Mouse (Mus musculus): ENCODE measurements at regions not wholly inside any gene's neighbourhood (a gene's known extent, or its start where the extent isn't known, plus 50 kb on each side); places are given as distances from the start of the nearest gene placed in this dataset.

DNA sequence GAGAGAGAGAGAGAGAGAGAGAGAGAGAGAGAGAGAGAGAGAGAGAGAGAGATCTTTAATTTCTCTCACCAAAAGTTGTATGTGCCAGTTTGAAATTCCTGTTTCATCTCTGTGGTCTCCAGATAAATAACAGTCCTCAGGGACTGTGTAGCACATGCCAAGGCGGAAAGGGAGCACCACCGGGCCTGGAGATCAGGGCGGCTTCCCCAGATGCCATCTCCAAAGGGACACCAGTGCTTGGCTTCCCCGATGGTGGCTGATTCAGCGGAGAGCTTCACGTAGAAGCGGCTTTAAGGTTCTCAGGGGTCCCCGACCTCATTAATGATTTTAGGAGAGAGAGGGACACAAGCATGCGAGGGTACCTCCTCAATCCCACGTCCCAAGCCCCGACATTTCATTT lies 272.1 kb upstream of the Atp11b start:
- Histone ChIP-seq H3K27me3 (ENCODE audit: control insufficient read depth, insufficient read depth, low read length) (no peaks in the 10 kb centered on the region), H3K4me1 (ENCODE audit: control insufficient read depth, insufficient read depth, low read length) (no peaks in the 10 kb centered on the region), H3K4me3 (replicated peaks; ENCODE audit: insufficient read depth, low read depth, low read length) (no peak overlapping the region), H3K27ac (ENCODE audit: insufficient read depth, low read length) (no peak overlapping the region)
- DNase-seq = peak in 1 of 2 experiments; percentile 5
- 6% methylated on average over 11 of the region's 11 CpGs for WGBS
- TF ChIP-seq CTCF (IDR thresholded peaks at IDR 0.05; ENCODE audit: borderline replicate concordance, insufficient read depth, low read depth, low read length) (no peak), POLR2A (IDR thresholded peaks at IDR 0.05; ENCODE audit: borderline replicate concordance, insufficient read depth, low read length) (no peak)

DNA sequence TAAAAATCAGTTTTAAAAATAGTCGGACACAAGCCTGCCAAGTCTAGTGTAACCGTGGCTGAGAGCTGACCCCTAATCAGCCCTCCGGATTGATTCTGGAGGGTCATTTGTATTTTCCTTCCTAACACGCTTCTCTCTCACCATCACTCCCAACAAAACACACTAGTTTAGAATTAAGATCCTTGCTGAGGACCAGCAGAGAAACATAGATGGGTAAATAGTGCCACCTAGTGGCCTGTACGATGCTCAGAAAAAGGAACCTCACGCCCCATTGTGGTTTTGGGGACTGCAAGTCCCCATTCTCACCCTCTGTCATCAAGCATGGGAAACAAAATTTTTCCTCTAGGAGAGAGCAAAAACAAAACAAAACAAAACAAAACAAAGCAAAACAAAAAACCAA lies 271.6 kb upstream of the Atp11b start:
- TF ChIP-seq CTCF (IDR thresholded peaks at IDR 0.05; ENCODE audit: borderline replicate concordance, insufficient read depth, low read depth, low read length) (peak; percentile 70), POLR2A (IDR thresholded peaks at IDR 0.05; ENCODE audit: borderline replicate concordance, insufficient read depth, low read length) (no peak)
- Histone ChIP-seq H3K4me1 (ENCODE audit: control insufficient read depth, insufficient read depth, low read length) (no peaks in the 10 kb centered on the region), H3K27me3 (ENCODE audit: control insufficient read depth, insufficient read depth, low read length) (no peaks in the 10 kb centered on the region), H3K27ac (ENCODE audit: insufficient read depth, low read length) (no peak overlapping the region), H3K4me3 (replicated peaks; ENCODE audit: insufficient read depth, low read depth, low read length) (no peak overlapping the region)
- WGBS = 2% methylated on average over 6 of the region's 6 CpGs
- peak; percentile 39 to 49 for DNase-seq

DNA sequence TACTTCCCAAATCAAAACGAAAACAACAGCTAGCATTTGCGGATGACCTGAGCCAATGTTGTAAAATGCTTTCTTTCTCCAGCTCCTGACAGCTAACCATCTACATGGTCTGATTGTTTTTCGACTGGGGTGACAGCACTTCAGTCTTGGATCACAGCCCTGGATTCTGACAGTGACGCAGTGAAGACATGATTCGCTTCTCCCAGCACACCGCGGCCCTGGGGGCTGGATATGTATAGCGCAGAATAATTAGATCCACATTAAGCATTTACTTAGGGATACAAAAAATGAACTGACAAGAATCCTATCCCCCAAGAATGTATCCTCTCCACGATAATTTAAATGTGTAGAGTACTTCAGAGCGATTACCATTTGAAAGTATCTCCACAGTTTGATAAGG lies 271.1 kb upstream of the Atp11b start:
- WGBS = 49% methylated on average over 10 of the region's 10 CpGs
- no peak for DNase-seq
- no peaks in the 10 kb centered on the region for H3K27me3 ChIP-seq (ENCODE audit: control insufficient read depth, insufficient read depth, low read length)

DNA sequence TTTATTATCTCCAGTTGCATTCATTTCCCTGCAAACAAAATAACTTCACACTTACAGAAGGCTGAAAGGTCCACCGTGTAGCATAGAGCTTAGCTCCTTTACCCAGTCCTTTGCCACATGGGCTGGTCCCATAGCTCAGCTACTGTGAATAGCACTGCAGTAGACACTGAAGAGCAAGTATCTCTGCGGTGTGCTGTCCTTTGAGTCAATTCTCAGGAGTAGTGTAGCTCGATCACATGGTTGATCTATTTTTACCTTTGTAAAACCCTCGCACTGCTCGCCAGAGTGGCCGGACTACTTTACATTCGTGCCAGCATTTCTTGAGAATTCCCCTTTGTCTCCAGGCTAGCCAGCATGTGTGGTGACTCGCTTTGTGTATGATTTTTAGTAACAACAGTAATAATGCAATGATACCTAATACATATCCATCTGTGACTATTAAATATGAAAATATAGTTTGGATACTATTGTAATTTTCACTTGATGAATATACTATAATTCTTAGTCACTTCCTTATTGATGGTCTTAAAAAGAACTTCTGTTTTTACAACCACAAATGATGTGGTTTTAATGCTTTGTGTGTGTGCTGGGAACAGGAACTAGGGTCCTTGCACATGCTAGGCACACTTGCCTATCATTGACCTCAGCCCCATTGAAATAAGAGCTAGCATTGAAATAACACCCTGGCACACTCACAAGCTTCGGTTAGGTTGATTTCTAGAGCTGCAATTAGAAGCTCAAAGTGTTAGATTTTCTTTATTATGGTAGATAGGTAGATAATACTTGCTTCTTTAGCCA lies 257.7 kb upstream of the Atp11b start:
- H3K27ac ChIP-seq (ENCODE audit: insufficient read depth, low read length) = no peak overlapping the region
- 47% methylated on average over 9 of the region's 9 CpGs for WGBS
- no peak overlapping the region for H3K4me3 ChIP-seq (replicated peaks; ENCODE audit: insufficient read depth, low read depth, low read length)
- no peaks in the 10 kb centered on the region; the same call in 1 of the 2 replicates for H3K27me3 ChIP-seq (ENCODE audit: control insufficient read depth, insufficient read depth, low read length)
- TF ChIP-seq CTCF (IDR thresholded peaks at IDR 0.05; ENCODE audit: borderline replicate concordance, insufficient read depth, low read depth, low read length) = no peak
- TF ChIP-seq POLR2A (IDR thresholded peaks at IDR 0.05; ENCODE audit: borderline replicate concordance, insufficient read depth, low read length) = no peak
- no peak for DNase-seq
- H3K4me1 ChIP-seq (ENCODE audit: control insufficient read depth, insufficient read depth, low read length) = no peaks in the 10 kb centered on the region

More for the DNA sequence above, 271.1 kb upstream of the Atp11b start:
- Histone ChIP-seq H3K4me3 (replicated peaks; ENCODE audit: insufficient read depth, low read depth, low read length) (no peak overlapping the region), H3K4me1 (ENCODE audit: control insufficient read depth, insufficient read depth, low read length) (no peaks in the 10 kb centered on the region), H3K27ac (ENCODE audit: insufficient read depth, low read length) (no peak overlapping the region)
- TF ChIP-seq CTCF (IDR thresholded peaks at IDR 0.05; ENCODE audit: borderline replicate concordance, insufficient read depth, low read depth, low read length) = no peak
- no peak for TF ChIP-seq POLR2A (IDR thresholded peaks at IDR 0.05; ENCODE audit: borderline replicate concordance, insufficient read depth, low read length)

DNA sequence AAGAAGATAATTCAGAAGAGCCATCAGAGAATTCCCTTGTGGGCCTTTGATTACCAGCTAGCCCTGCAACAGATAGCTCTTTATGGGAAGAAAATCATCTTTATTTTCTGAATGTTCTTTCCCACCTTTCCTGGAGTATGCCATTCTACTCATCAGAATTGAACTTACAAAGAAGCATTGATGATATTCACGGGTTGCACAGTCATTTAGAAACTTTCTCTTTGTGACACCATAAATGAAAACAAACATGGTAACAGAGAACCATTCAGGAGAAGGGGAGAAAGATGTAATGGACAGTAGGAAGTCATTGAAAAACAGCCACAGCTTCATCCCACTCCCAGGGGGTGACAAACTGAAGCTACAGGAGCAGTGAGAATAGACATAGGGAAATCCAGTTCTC lies 243.6 kb upstream of the Atp11b start:
- WGBS = 63% methylated on average over 1 of the region's 1 CpGs
- Histone ChIP-seq H3K4me3 (replicated peaks; ENCODE audit: insufficient read depth, low read depth, low read length) (no peak overlapping the region), H3K27me3 (ENCODE audit: control insufficient read depth, insufficient read depth, low read length) (no peaks in the 10 kb centered on the region), H3K4me1 (ENCODE audit: control insufficient read depth, insufficient read depth, low read length) (no peaks in the 10 kb centered on the region), H3K27ac (ENCODE audit: insufficient read depth, low read length) (no peak overlapping the region)
- no peak for DNase-seq
- no peak for TF ChIP-seq CTCF (IDR thresholded peaks at IDR 0.05; ENCODE audit: borderline replicate concordance, insufficient read depth, low read depth, low read length)
- no peak for TF ChIP-seq POLR2A (IDR thresholded peaks at IDR 0.05; ENCODE audit: borderline replicate concordance, insufficient read depth, low read length)

DNA sequence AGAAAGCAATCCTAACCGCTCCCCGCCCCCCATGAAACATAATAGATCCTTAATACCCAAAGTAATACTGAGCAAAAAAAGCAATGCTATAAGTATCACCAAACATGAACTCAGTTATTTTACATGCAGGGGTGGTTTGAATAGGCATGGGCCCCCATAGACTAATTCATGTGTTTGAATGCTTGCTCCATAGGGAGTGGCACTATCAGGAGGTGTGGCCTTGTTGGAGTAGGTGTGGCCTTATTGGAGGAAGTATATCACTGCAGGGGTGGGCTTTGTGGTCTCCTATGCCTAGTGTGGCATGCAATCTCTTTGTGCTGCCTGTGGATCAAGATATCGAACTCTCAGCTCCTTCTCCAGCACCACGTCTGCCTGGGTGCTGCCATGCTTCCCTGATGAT lies 237.4 kb upstream of the Atp11b start:
- Histone ChIP-seq H3K4me3 (replicated peaks; ENCODE audit: insufficient read depth, low read depth, low read length) (no peak overlapping the region), H3K4me1 (ENCODE audit: control insufficient read depth, insufficient read depth, low read length) (no peaks in the 10 kb centered on the region), H3K27me3 (ENCODE audit: control insufficient read depth, insufficient read depth, low read length) (no peaks in the 10 kb centered on the region), H3K27ac (ENCODE audit: insufficient read depth, low read length) (no peak overlapping the region)
- no peak for DNase-seq
- WGBS = 84% methylated on average over 4 of the region's 4 CpGs
- TF ChIP-seq POLR2A (IDR thresholded peaks at IDR 0.05; ENCODE audit: borderline replicate concordance, insufficient read depth, low read length) (no peak), CTCF (IDR thresholded peaks at IDR 0.05; ENCODE audit: borderline replicate concordance, insufficient read depth, low read depth, low read length) (no peak)

DNA sequence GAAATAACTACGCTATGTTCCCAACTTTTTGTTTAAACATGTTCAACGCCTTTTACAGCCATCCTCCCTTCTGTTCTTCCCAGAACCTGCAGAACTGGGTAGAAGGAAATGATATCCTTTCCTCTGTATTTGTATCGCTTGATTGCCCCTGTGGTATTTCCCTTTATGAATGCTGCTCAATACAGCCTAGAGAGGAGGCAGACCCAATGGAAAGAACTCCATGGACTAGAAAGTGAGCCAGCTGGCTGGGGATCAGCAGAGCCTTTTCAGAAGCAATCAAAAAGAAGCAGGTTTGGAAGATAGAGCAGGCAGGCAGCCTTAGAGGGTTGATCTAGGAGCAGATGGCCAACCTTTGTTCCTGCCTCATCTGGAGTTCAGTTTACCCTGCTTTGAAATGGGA lies 233.8 kb upstream of the Atp11b start:
- TF ChIP-seq CTCF (IDR thresholded peaks at IDR 0.05; ENCODE audit: borderline replicate concordance, insufficient read depth, low read depth, low read length) = no peak
- no peak for TF ChIP-seq POLR2A (IDR thresholded peaks at IDR 0.05; ENCODE audit: borderline replicate concordance, insufficient read depth, low read length)
- 37% methylated on average over 3 of the region's 3 CpGs for WGBS
- Histone ChIP-seq H3K27ac (ENCODE audit: insufficient read depth, low read length) (no peak overlapping the region), H3K27me3 (ENCODE audit: control insufficient read depth, insufficient read depth, low read length) (no peaks in the 10 kb centered on the region), H3K4me1 (ENCODE audit: control insufficient read depth, insufficient read depth, low read length) (no peaks in the 10 kb centered on the region), H3K4me3 (replicated peaks; ENCODE audit: insufficient read depth, low read depth, low read length) (no peak overlapping the region)
- DNase-seq = no peak

DNA sequence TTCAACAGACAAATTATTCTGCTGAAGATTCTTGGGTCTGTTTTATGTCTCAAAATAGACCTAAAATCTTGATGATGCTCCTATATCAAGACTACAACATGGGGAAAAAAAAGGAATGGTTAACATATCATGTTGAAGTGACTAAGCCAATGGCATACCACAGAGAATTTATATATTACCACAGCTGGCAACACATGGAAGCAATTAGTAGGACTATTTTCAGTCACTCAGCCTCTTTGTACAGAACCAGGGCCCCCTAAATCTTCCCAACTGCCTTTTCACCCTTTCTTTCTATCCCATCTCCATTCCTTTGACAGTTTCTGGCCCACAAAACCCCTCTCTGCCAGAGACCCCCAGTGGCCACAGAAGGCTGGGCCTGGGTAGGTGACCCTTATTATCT lies 206.2 kb upstream of the Atp11b start:
- H3K4me1 ChIP-seq (ENCODE audit: control insufficient read depth, insufficient read depth, low read length) = no peaks in the 10 kb centered on the region
- no peak overlapping the region for H3K27ac ChIP-seq (ENCODE audit: insufficient read depth, low read length)
- DNase-seq = no peak
- no peak overlapping the region for H3K4me3 ChIP-seq (replicated peaks; ENCODE audit: insufficient read depth, low read depth, low read length)
- no peaks in the 10 kb centered on the region for H3K27me3 ChIP-seq (ENCODE audit: control insufficient read depth, insufficient read depth, low read length)
- TF ChIP-seq CTCF (IDR thresholded peaks at IDR 0.05; ENCODE audit: borderline replicate concordance, insufficient read depth, low read depth, low read length) (no peak), POLR2A (IDR thresholded peaks at IDR 0.05; ENCODE audit: borderline replicate concordance, insufficient read depth, low read length) (no peak)
